Mouse (Mus musculus) ovary, postnatal 36 days (tissue): ENCODE measurements around the gene Ahsa1.
"Not testable (repeated sequence)": the region's sequence is repeated elsewhere in the genome, so short reads cannot be mapped to it uniquely, and the experiment has no call there.

Experiments used
- DNase-seq: peaks from one replicate; pipeline ENCODE4 v3.0.0; 2022; ENCODE audit warnings: low spot score, mixed read lengths

Ahsa1 gene

DNA sequence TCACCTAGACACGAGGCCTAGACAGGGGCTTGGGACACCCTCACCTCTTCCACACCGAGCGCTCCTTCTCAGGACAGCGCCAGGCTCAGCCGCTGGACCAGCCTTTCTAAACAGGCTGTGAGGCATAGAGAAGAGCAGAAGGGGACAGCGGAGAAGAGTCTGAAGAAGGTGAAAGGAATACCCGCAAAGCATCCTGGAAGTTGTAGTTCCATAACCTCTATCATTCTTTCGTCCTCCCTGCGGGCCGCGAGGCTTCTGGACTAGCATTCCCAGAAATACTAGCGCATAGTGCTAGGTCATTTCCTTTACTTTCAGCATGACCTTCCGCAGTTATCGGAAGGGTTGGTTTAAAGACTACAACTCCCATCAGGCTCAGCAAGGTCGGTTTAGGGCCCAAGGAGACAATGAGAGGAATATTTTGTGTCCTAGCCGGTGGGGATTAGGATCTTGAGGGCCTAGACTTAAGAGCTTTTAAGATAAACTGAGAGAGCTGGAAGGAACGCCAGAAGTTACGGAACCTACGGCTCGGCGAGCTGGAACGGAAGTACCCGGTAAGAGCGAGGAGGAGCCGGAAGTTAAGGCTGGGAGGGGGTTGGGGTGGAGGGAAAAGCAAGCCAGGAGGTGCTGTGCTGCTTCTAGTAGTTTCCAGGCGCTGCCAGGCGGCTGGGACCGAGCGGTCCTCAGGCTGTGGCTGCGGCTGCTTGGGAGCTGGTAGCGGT lies at the start of gene Ahsa1, which contains the start of gene Vipas39:
TSS of gene Ahsa1 (plus strand) at position 372 of the 719 bp plus-strand sequence.
TSS of gene Vipas39 (minus strand) at position 149 of the 719 bp plus-strand sequence.
- DNase-seq = peak; percentile 79

DNA sequence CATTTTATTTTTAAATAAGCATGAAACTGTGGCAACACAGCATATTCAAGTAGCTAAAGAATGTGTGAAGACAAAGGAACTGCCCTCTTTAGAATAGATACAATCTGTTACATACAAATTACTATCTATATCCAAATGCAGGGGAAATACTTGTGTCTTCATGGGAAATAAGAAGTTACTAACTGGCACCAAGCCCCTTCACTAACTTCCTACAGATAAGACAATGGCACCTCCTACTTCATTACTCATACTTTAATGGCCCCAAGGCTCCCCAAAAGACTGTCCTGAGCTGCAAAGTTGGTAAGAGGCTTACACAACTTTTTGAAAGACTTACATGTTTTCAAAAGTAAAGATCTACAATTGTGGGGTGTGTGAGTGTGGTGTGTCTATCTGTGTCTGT lies 48.7 kb upstream of the Ahsa1 start:
- DNase-seq = no peak

DNA sequence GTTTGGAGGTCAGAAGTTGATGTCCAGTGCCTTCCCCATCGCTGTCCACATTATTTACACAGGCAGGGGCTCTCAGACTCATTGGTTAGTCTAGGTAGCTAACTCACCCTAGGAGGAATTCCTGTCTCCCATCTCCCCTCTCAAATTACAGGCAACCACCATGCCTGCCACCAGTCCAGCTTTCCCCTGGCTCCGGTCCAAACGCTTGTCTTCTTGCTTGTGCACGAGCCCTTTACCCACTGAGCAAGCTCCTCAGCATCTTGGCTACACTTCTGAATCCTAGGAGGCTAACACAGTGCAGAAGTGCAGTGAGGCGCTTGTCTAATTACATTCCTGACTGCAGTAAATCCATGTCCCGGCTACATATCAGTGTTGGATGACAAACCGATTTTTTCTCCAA lies 46.9 kb upstream of the Ahsa1 start:
- DNase-seq = no peak

DNA sequence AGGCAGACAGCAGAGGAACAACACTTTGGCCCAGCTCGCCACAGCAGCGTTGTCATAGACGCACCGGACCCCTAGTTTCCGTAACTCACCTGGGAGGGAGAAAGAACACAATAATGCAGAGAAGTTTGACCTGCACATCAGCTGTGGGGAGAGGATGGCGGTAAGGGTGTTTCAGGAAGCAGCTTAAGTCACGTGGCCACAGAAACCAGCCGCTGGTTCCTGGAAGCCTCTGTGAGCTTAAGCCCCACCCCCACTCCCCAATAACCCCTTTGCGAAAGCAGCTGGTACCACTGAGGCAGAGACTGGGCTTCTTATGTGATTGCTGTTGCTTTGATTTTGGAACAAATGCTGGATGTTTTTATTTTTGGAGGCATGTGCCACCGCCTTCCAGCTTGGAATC lies 41.3 kb upstream of the Ahsa1 start:
- no peak for DNase-seq

DNA sequence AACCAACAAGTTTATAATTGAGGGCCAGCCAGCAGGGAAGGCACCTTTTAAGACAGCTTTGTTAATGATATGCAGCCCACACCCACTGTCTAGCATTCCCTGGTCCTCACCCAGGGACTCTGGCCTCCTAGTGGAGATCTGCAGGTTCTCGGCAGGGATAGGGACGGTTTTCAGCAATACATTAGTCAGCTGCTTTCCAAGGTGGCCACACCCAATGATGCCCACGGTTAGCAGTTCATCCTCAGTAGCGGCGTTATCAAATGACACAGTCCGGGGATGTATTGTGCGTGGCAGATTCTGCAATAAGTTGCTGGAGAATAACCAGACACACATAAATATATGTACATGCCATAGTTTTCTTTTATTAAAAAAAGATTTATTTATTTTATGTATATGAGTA lies 39.5 kb upstream of the Ahsa1 start:
- no peak for DNase-seq

DNA sequence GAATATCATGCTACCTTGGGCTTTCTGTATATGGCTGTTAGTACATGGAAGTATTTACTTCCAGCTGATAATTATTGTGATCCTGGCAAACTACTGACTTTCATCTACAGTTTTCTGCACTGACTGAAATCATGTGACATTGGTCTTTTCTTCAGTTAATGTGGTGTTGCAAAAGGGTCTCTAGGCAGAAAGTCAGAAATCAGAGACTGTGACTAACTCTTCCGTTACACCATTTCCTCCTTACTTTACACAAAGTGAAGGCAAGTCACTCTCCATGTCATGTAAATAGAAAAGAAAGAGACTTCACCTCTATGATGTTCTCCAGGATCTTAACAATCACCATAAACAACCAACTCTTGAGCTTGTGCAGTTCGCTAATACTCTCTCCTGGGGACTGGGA lies 36.6 kb upstream of the Ahsa1 start:
- no peak for DNase-seq

DNA sequence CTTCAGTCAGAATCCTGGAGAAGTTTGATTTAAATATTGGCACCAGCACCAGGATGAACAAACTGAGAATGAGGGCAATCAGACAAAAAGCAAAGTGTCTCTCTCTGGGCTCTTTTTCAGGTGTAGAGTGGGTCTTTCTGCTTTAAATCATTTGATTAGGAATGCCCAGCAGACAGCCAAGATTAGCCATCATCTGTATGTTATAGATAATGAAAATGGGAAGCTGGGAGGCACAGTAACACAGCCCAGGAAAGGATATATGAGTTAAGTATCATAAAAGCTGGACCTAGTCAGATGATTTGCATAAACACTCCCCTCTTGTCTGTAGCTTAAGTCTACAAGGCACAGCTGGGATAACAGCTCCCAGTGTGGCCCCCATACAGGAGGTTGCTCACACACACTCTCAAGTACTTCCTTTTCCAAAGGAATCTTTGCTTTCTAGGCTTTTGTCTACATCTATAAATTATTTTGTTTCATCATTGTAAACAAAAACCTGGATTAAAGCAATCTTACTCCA lies 35.8 kb upstream of the Ahsa1 start:
- DNase-seq = no peak

DNA sequence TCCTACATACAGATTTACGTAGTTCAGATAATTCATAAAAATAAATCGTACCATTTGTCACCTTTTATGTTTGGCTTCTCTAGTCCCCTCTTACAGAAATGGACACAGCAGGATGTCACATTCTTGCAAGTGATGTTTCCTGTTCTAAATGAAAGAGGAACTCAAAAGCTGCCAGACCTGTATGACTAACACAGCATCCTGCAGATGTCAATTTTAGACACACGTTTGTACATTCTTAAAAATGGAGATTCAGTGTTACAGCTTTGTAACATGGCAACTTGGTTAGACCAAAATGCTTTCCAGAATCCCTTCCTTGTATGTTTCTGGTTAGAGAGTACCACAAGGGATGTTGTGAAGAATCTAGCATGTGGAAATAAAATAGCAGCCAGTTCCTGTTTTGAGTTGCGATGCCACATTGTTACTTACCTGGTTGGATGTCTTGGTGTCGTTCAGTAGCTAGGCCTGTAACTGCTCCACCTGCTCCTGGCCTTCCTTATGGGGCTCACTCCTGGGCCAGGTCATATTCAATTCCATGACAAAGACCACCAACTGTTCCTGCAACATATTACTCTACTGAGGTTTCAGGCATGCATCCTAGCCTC lies 29.3 kb upstream of the Ahsa1 start:
- no peak for DNase-seq

DNA sequence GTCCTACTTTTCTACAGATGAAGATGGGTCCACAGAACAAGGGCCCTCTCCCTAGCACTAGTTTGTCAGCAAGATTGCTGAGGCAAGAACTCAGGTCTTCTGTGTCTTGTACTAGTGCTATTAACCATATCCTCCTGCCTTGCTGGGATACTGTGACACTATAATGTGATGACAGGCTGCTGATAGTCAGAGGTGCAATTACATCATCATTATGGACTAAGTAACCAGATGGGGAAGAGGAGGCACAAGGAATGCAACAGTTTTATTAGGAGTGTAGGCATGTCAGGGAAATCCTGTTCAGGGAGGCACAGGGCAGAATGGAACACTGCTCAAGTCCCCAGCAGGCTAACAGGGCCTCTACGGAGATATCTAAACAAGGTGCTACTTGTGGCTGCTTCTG lies 27.6 kb upstream of the Ahsa1 start, which contains the start of gene Noxred1:
TSS of gene Noxred1 (minus strand) at position 101 of the 400 bp plus-strand sequence.
- no peak for DNase-seq

DNA sequence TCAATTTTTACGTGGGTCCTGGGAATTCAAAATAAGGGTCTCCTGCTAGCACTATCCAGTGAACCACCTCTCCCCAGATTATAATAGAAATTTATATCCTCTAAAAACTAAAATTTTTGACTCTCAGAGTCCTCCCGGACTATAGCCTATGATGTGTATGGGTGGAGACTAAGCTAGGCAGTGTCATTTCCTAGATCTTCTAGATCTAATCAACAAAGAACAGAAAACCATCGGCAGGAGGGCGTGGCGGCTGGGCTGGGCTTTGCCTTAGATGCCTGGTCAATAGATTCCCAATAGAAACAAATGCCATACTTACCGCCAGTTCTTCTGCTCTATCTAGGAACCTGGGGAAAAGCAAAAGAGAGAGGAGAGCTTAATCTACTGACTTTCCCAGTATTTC lies 16.1 kb upstream of the Ahsa1 start:
- DNase-seq = no peak

DNA sequence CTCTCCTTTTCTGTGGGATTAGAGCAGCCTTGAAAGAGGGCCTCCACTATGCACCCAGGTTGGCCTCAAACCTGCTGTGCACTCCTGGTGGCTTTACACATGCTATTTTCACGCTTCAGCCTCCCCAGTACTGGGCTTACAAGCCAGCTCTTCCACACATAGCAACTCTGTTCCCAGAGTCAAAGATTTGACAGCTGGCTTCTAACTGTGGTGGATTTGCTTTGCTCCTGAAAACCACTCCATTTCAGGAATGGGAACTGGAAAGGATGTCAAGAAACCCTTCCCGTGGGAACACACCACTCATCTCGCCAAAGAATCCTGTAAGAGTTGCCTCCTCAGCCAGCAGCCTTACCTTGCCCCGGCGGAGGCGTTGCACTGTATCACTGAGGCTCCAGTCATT lies 12.4 kb upstream of the Ahsa1 start:
- no peak for DNase-seq

DNA sequence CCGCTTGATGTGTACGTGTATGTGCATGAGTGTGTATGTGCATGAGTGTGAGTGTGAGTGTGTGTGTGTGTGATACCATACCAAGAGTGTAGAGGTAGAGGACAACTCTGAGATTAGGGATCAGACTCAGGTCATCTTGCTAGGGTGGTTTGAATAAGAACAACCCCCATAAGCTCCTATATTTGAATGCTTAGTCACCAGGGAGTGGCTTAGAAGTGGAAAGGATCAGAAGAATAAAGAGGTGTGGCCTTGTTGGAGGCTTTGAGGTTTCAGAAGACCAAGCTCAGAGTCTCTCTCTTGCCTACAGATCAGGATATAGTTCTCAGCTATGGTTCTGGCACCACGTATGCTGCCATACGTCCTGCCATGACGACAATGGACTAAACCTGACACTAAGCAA lies 9.7 kb upstream of the Ahsa1 start:
- DNase-seq = no peak

DNA sequence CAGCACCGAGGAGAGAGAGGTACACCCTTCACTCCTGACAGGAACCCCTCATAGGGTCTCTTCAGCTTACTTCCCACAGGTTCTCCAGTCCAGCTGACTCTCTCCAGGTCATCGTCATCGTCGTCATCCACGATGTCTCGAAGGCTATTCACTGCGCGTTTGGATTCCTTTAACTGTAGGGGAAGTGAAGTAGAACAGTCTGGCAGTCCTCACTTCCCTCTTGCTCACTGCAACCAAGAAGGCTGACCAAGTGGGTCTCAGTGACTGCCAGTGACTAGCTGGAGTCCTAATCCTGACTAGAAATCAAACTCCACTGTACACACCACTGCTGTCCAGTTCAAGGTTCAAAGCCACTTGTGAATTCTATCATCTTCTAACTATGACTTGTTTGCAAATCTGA lies 5.7 kb upstream of the Ahsa1 start:
- no peak for DNase-seq

DNA sequence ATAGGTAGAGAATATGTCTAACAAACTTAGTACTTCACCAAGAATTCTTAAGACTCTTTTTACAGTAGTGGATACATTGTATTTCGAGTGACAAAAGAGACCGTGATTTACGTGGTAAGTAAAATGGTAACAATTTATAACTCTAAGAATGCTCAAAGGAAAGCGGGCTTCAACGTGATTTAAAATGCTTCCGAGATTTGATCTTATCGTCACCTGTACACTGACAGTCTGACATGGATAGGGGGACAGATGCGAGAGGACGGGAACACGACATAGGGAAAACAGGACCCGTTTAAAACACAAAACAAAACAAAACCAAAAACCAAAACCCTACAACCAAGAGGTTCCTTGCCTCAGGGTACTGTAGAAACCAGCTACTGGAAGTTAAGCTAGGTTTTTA lies 835 bp upstream of the Ahsa1 start:
- no peak for DNase-seq

DNA sequence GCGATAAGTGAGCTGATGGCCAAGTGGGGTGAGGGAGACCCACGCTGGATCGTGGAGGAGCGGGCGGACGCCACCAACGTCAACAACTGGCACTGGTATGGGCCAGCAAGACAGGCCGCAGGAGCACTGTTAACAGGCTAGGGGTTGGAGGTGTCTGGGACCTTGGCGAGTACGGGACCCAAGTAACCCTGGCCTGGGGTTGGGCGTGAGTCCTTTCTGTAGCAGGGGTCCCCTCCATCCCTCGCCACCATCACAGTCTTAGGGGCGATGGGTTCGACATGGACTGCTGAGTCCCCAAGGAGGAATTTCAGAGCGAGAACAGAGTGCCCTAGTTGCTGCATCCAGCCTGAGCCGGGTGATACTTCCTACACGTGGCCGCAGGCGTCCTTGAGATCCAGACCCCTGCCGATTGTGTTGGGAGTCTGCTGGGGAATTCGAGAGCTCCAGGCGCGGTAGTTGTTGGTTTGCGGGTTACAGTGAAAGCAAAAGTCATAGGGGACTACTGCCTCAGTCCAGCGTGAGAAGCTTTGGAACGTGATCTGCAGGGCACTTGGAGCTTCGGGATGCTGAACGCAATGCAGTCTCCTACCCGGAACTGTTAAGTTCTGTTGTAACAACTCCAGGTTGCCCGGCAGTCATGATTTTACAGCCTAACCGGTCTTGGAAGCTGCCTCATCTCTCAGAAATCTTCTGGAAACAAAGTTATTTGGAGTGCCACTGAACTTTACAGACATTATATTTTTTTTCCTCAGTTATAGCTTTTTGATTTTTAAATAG lies 736 bp downstream of the Ahsa1 start:
- no peak for DNase-seq

DNA sequence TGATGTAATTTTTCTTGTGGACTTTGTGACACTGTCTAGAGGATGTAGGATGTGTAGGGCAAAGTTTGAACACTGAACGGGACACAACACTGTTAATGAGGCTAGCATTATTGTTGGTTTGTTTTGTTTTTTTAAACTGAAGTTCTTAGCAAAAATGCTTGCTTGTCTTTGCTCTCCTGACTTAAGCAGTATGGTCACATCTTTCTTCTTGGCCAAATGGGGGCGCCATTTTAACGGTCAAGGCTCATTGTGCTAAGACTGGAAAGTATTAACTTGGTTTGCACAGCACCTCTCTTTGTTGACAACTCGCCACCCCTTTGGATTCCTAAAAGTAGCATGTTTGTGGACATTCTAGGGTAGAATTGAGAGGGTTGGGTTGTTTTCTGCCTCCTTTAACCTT lies 1.4 kb downstream of the Ahsa1 start:
- no peak for DNase-seq

DNA sequence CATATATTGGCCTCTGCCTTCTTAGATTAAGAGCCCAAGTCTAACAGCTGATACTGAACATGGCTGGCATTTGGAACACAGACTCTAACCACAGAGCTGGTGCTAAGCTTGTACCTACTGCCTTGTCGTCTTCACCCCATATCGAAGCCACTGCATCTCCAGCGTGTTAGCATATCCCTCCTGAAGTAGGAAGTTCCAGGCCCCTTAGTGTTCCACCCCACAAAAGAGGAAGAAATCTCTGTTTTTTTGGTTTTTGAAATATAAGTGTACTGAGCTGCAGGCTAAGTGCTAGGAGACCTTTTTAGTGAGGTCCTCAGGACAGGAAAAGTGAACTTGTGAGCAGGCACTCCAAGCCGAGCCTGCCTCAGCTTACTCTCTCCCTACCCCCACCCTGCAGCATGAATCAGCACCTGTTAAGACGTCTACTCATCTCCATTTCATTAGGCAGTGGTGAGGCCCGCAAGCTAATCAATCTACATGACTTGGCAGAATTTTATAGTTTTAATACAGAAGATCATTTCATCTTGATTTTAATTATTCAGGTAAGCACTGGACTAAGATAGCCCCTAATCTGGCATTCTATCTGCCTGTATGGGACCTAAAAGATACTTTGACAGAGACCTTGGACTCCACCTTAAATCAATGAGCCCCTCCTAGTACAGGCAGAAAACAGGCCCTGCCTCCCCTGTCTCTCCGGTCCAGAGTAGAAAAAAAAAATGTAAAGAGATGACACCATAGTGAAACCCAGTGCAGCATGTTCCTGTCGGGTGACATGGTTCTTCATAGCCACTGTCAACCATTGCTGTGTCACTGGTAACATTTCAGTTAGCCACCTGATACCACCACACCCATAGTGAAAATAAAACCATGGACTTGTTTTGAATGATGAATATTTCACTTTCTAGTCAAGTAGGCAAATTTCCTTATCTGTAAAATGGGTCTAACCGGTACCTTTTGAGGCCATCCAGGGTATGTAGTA lies 8.9 kb downstream of the Ahsa1 start:
- DNase-seq = no peak

DNA sequence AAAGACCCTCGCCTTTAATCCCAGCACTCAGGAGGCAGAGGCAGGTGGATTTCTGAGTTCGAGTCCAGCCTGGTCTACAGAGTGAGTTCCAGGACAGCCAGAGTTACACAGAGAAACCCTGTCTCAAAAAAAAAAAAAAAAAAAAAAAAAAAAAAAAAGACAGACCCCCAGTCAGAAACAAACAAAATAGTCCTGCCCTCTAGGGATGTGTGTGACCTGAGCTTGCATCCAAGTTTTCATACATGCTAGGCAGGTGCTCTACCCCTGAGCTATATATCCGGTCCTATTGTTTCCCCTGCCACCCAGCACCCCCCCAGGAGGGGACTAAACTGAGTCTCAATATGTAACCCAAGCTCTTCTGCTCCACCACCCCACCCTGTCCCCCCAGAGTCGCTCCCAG lies 11.0 kb downstream of the Ahsa1 start:
- not testable (repeated sequence) for DNase-seq

DNA sequence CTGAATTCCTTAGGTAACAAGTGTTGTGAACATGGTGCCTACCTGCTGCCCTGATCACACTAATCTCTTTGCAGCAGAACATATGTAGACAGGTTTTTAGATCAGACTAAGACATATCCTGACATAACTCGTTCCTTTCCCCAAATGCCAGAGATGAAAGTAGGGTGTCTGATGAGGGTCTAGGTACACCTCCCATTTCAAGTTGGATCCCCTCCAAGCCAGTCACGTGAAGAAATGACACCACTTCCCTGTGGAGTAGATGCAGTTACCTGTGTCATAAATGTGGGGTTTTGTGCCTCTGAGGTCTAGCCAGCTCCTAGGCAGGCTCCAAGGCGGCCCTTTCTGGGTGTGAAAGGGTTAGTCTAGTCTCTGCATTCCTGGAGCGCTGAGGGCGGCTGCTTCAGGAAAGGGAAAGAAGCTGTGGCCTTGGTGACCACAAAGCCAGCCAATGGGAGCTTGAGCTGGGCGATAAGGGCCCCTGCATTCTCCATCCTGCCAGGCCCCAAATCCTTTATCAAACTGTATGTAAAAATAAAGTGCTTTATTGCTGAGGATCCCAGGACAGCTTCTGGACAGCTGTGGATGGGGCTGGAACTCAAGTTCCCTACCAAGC lies 11.9 kb downstream of the Ahsa1 start:
- peak; percentile 55 for DNase-seq

DNA sequence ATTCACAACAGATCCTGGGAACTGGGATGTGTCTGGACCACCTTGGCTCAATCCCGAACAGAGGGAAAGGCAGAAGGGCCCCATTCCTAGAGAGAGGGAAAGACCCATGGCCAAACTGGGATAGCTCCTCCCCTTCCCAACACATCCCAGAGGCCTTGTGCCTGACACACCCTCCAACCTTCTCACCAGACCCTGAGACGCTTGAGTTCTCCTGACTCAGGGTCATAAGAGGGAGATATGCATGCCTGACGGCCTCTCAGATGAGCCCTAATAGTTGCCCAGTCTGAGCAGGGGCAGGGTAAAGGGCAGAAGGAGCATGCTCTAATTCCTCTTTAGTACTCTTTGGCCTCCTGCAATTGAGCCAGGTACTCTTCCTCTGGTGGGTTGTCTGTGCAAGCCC lies 13.1 kb downstream of the Ahsa1 start:
- no peak for DNase-seq

DNA sequence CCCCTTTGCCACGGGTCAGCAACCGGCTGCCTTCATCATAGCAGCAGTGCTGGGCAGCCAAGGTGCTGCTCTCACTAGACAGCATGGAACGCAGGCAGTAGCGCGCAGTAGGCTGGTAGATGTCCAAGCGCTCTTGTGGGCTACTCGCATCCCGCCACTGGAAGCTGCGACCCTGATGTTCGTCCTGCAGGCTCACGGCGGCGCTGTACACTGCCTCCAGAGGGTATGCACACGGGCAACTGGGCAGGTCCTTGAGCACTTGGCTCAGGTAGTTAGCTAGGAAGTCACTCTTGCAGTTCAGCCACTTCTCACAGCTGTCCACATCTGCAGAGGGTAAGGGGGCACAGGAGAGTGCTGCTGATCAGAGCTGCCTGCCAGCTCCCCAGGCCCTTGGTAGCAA lies 13.6 kb downstream of the Ahsa1 start:
- peak; percentile 24 for DNase-seq
